Mouse (Mus musculus): ENCODE data around the gene Grik3. TPM values are rescaled to one million over a fixed set of nuclear protein-coding genes. Genes with fewer than 3 reads are reported as not detected.

Gene Grik3
- under 1 TPM; 0.20 to 0.47 (median 0.31) TPM for total RNA-seq (2022)

- no peak for DNase-seq (ENCODE audit: low spot score)
Observed at GRCm38 (mm10) chr4:125490661-125491504, at the start of gene Grik3. Gene Grik3, plus strand, starts transcription at chr4:125490700.

GRCm38 (mm10) chr4:125441821-125442220 lies 48.7 kb upstream of the Grik3 start:
- DNase-seq (ENCODE audit: low spot score) = no peak

GRCm38 (mm10) chr4:125444366-125444765 lies 46.1 kb upstream of the Grik3 start:
- no peak for DNase-seq (ENCODE audit: low spot score)

GRCm38 (mm10) chr4:125450602-125451321 lies 39.7 kb upstream of the Grik3 start:
- no peak for DNase-seq (ENCODE audit: low spot score)

- DNase-seq (ENCODE audit: low spot score) = no peak
Observed at GRCm38 (mm10) chr4:125451821-125452220, 38.7 kb upstream of the Grik3 start.

GRCm38 (mm10) chr4:125456506-125456905 lies 34.0 kb upstream of the Grik3 start:
- DNase-seq (ENCODE audit: low spot score) = no peak

GRCm38 (mm10) chr4:125457152-125458093 lies 33.1 kb upstream of the Grik3 start:
- DNase-seq (ENCODE audit: low spot score) = no peak

- DNase-seq (ENCODE audit: low spot score) = no peak
Observed at GRCm38 (mm10) chr4:125459791-125460190, 30.7 kb upstream of the Grik3 start.

- no peak for DNase-seq (ENCODE audit: low spot score)
Observed at GRCm38 (mm10) chr4:125469711-125470372, 20.7 kb upstream of the Grik3 start.

GRCm38 (mm10) chr4:125474903-125475302 lies 15.6 kb upstream of the Grik3 start:
- DNase-seq (ENCODE audit: low spot score) = no peak

GRCm38 (mm10) chr4:125478071-125478470 lies 12.4 kb upstream of the Grik3 start:
- no peak for DNase-seq (ENCODE audit: low spot score)

- DNase-seq (ENCODE audit: low spot score) = no peak
Observed at GRCm38 (mm10) chr4:125481256-125481655, 9.2 kb upstream of the Grik3 start.

- no peak for DNase-seq (ENCODE audit: low spot score)
Observed at GRCm38 (mm10) chr4:125484131-125484530, 6.4 kb upstream of the Grik3 start.

GRCm38 (mm10) chr4:125485416-125486239 lies 4.9 kb upstream of the Grik3 start:
- no peak for DNase-seq (ENCODE audit: low spot score)

- no peak for DNase-seq (ENCODE audit: low spot score)
Observed at GRCm38 (mm10) chr4:125486616-125487015, 3.9 kb upstream of the Grik3 start.

- no peak for DNase-seq (ENCODE audit: low spot score)
Observed at GRCm38 (mm10) chr4:125487031-125487430, 3.5 kb upstream of the Grik3 start.

GRCm38 (mm10) chr4:125488796-125489637 lies 1.5 kb upstream of the Grik3 start:
- DNase-seq (ENCODE audit: low spot score) = no peak

- DNase-seq (ENCODE audit: low spot score) = no peak
Observed at GRCm38 (mm10) chr4:125489901-125490590, 454 bp upstream of the Grik3 start.
